Mouse (Mus musculus) gastrocnemius, adult 8-10 months (tissue): Measurements from ENCODE around the gene Rbmy. TPM values are rescaled to one million over a fixed set of nuclear protein-coding genes. Genes with fewer than 3 reads are reported as not detected.
"Not testable (repeated sequence)": the region's sequence is repeated elsewhere in the genome, so short reads cannot be mapped to it uniquely, and the experiment has no call there.

ENCODE experiments used
- DNase-seq, 2 experiments: peaks; one replicate each; pipeline ENCODE4 v3.0.0; 2022; ENCODE audit warnings: low spot score in 2 of 2
- total RNA-seq, 4 experiments: library from RNA; stranded (reverse); gene quantifications; 2 replicates each; pipeline ENCODE4 v1.2.4; 2022

Rbmy gene
- not detected for total RNA-seq

DNA sequence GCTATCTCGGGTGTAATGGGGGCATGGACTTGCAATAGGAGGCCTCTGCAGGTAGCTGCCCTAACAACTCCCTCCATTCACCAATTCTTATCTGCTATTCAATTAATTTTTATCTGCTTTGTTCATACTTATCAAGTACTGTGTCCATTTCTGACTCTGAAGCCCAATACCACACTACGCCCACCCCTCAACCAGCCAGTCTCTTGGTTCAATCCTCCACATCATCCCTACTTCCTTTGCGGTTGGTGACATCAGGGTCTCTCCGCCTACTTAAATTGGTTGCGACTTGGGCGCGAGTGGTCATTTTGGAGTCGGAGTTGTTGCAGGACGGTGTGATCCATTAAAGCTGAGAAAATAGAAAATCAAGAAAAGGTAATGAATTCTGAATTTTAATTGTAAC, at the start of gene Rbmy, which contains the start of gene Gm10256:
Gene Rbmy, plus strand, starts transcription at position 301 of the 400 bp plus-strand sequence.
Gene Gm10256, plus strand, starts transcription at position 320 of the 400 bp plus-strand sequence.
- not testable (repeated sequence) for DNase-seq

DNA sequence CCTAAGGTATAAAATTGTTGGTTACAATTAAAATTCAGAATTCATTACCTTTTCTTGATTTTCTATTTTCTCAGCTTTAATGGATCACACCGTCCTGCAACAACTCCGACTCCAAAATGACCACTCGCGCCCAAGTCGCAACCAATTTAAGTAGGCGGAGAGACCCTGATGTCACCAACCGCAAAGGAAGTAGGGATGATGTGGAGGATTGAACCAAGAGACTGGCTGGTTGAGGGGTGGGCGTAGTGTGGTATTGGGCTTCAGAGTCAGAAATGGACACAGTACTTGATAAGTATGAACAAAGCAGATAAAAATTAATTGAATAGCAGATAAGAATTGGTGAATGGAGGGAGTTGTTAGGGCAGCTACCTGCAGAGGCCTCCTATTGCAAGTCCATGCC, 34.4 kb upstream of the Rbmy start, which contains the start of gene Gm4064:
Gene Gm4064, minus strand, starts transcription at position 101 of the 400 bp plus-strand sequence.
- DNase-seq: not testable (repeated sequence)

Other genes with a start within 250 kb of the Rbmy start
- not detected for gene H2al2c, start 231.6 kb upstream of the Rbmy start, total RNA-seq
- not detected for gene Sry, start 167.0 kb upstream of the Rbmy start, total RNA-seq
- gene H2al2b, start 110.0 kb upstream of the Rbmy start, total RNA-seq: not detected
- gene Gm4064, start 34.5 kb upstream of the Rbmy start, total RNA-seq: not detected
- gene Gm10256, start within 50 bp of the Rbmy start, total RNA-seq: not detected
- not detected for gene Gm10352, start 70.3 kb downstream of the Rbmy start, total RNA-seq
- not detected for gene Gm29289, start 101.9 kb downstream of the Rbmy start, total RNA-seq